Mouse (Mus musculus) ES-Bruce4 (cell line): Measurements from ENCODE around the gene Disp1.

Experiments
- CTCF ChIP-seq: IDR thresholded peaks from one replicate; pipeline ENCODE4 v1.8.1; 2011; ENCODE audit warnings: low read depth, low read length
- EP300 ChIP-seq: IDR thresholded peaks from 2 replicates; pipeline ENCODE4 v1.6.1; 2011; ENCODE audit warnings: low read depth, low read length; ENCODE audit not compliant: insufficient read depth

GRCm38 (mm10) chr1:183069954-183070649 lies 151.2 kb downstream of the Disp1 start:
- TF ChIP-seq CTCF (no peak), EP300 (no peak)
